Comparison of ENCODE assay signal across 8 mouse cellular contexts in genomic region chr8:119604398-119604803, GRCm38 (mm10). TPM values are rescaled to one million over a fixed set of nuclear protein-coding genes. Genes with fewer than 3 reads are reported as not detected.
A peak's percentile ranks its signal among the peaks of the same experiment; 100 is the strongest.
DNase-seq lines count a peak whose midpoint lies in the region; ATAC-seq and TF ChIP-seq lines count a peak whose summit lies in the region.

No protein-coding gene starts in this region.

- peak overlapping the region; percentile 81 for H3K4me2 ChIP-seq in CH12.LX (ENCODE audit: insufficient read depth, low read depth, poor library complexity, severe bottlenecking)
- peak overlapping the region; percentile 95 for H3K4me2 ChIP-seq in forebrain, embryonic 13.5 days
- H3K4me2 ChIP-seq in liver, embryonic 13.5 days = peak overlapping the region; percentile 85

- peak; percentile 43; the same call in 1 of the 2 replicates for ATAC-seq in forebrain, embryonic 13.5 days
- ATAC-seq in liver, embryonic 13.5 days (ENCODE audit: low read depth) = peak; percentile 80
- no peak for ATAC-seq in inflammation-experienced regulatory T-cells, adult 6 months

- in situ Hi-C loops in CH12.LX (cut with MboI; ENCODE audit: low pct_ligation_motif_present, low pct_unique_long_range_greater_than_20kb, low sequenced_read_pairs) = loop anchor here (5.0 kb wide), 1 partner anchor 47 kb away; the partner anchor contains the start of gene Mbtps1

- WGBS in forebrain, embryonic 13.5 days = 48% methylated on average over 12 of the region's 12 CpGs
- 5% methylated on average over 12 of the region's 12 CpGs for WGBS in liver, embryonic 13.5 days (ENCODE audit: insufficient replicate concordance)

- H3K9me3 ChIP-seq in CH12.LX (replicated peaks; ENCODE audit: low read length) = peaks cover 10% of the 10 kb centered on the region
- H3K9me3 ChIP-seq in forebrain, embryonic 13.5 days (replicated peaks) = 0 out of 2 replicates have a peak, but pooled peaks cover 4% of the 10 kb centered on the region
- 0 out of 2 replicates have a peak, but pooled peaks cover 4% of the 10 kb centered on the region for H3K9me3 ChIP-seq in liver, embryonic 13.5 days (replicated peaks)

- dilution Hi-C loops in CH12.LX (cut with MboI; ENCODE audit: extremely low pct_ligation_motif_present, extremely low pct_unique_long_range_greater_than_20kb, low sequenced_read_pairs) = no loop called here

- TF ChIP-seq RAD21 in CH12.LX (IDR thresholded peaks at IDR 0.05; ENCODE audit: low read depth, low read length) = no peak

- H3K79me2 ChIP-seq in CH12.LX (replicated peaks; ENCODE audit: control insufficient read depth, extremely low read depth, insufficient read depth, poor library complexity, severe bottlenecking) = peaks cover 10% of the 10 kb centered on the region; the same call in 1 of the 2 replicates

- DNase-seq in adrenal gland, postnatal 14 days = peak; percentile 23
- no peak for DNase-seq in adrenal gland, postnatal 4 days (ENCODE audit: low spot score in 2 of 2)
- no peak for DNase-seq in CH12.LX (ENCODE audit: extremely low read depth)
- DNase-seq in liver, embryonic 13.5 days = peak; percentile 38
- DNase-seq in gastrocnemius, postnatal 4 days (ENCODE audit: low spot score in 2 of 2) = no peak
- DNase-seq in cerebellum, adult 18-20 months = no peak

- TF ChIP-seq CTCF in CH12.LX (conservative IDR thresholded peaks at IDR 0.05 in 1 of 2, IDR thresholded peaks at IDR 0.05 in 1 of 2; ENCODE audit: low read depth in 2 of 2, low read length in 2 of 2) = no peak

- peaks cover 7 to 21% of the 10 kb centered on the region in 2 experiments for H3K4me1 ChIP-seq in CH12.LX (ENCODE audit: control insufficient read depth in 1 of 2, insufficient read depth in 2 of 2)
- H3K4me1 ChIP-seq in forebrain, embryonic 13.5 days = peaks cover 12% of the 10 kb centered on the region
- H3K4me1 ChIP-seq in liver, embryonic 13.5 days (replicated peaks) = peaks cover 17% of the 10 kb centered on the region

- peak overlapping the region; percentile 88 for H3K9ac ChIP-seq in CH12.LX (ENCODE audit: insufficient read depth, low read depth)
- H3K9ac ChIP-seq in forebrain, embryonic 13.5 days = peak overlapping the region; percentile 85
- peak overlapping the region; percentile 85 for H3K9ac ChIP-seq in liver, embryonic 13.5 days

- H3K36me3 ChIP-seq in CH12.LX (replicated peaks in 1 of 2; ENCODE audit: control insufficient read depth in 1 of 2, insufficient read depth in 1 of 2, low read length in 1 of 2) = peaks cover 34 to 41% of the 10 kb centered on the region in 2 experiments
- H3K36me3 ChIP-seq in forebrain, embryonic 13.5 days (ENCODE audit: poor library complexity, severe bottlenecking) = peaks cover 38% of the 10 kb centered on the region
- H3K36me3 ChIP-seq in liver, embryonic 13.5 days = peaks cover 36% of the 10 kb centered on the region

- peaks cover 4% of the 10 kb centered on the region for H3K27me3 ChIP-seq in CH12.LX (replicated peaks)
- no peaks in the 10 kb centered on the region for H3K27me3 ChIP-seq in forebrain, embryonic 13.5 days
- H3K27me3 ChIP-seq in liver, embryonic 13.5 days = no peaks in the 10 kb centered on the region

- no peak overlapping the region for H3K27ac ChIP-seq in CH12.LX (ENCODE audit: insufficient read depth, low read depth)
- H3K27ac ChIP-seq in forebrain, embryonic 13.5 days = no peak overlapping the region
- H3K27ac ChIP-seq in liver, embryonic 13.5 days = peak overlapping the region; percentile 72

- TF ChIP-seq POLR2A in CH12.LX (IDR thresholded peaks at IDR 0.05; ENCODE audit: low read depth, low read length) = no peak

- TF ChIP-seq EP300 in CH12.LX (IDR thresholded peaks at IDR 0.05; ENCODE audit: low read length) = no peak

- peak overlapping the region; percentile 80 to 93 (median 87) for H3K4me3 ChIP-seq in CH12.LX (replicated peaks in 1 of 3; ENCODE audit: low read depth in 2 of 3, low read length in 2 of 3, poor library complexity in 1 of 3)
- peak overlapping the region; percentile 67 for H3K4me3 ChIP-seq in forebrain, embryonic 13.5 days
- H3K4me3 ChIP-seq in liver, embryonic 13.5 days (replicated peaks) = peak overlapping the region; percentile 78

TF ChIP-seq in CH12.LX, 34 proteins besides CTCF, POLR2A, EP300 and RAD21:
- TF ChIP-seq NRF1 (IDR thresholded peaks at IDR 0.05; ENCODE audit: low read depth, low read length) (peak; percentile 24; the same call in 1 of the 2 replicates), CHD1 (IDR thresholded peaks at IDR 0.05; ENCODE audit: low read depth, low read length) (no peak), IRF4 (IDR thresholded peaks at IDR 0.05; ENCODE audit: low read depth, low read length) (no peak)

RNA-seq across cellular contexts. Expression of gene Taf1c, which starts 0.6 kb away (rescaled TPM):
- total RNA-seq in adrenal gland, postnatal 14 days (2021) = 11.9 and 13.3 TPM in 2 replicates
- 10 to 100 TPM; 19.5 to 23.6 TPM for total RNA-seq in adrenal gland, postnatal 4 days (2021)
- 12.1 and 14.6 TPM in 2 replicates for total RNA-seq in CH12.LX (2012; rRNA removed)
- total RNA-seq in CH12.LX (2014; rRNA removed) = 8.7 and 11.0 TPM in 2 replicates
- polyA plus RNA-seq in CH12.LX (2012; ENCODE audit: insufficient read length, low read depth) = 14.9 and 15.5 TPM in 2 replicates
- polyA plus RNA-seq in forebrain, embryonic 13.5 days (2015; fragmentation: Nextera tagmentation; extraction: Ambion mirVana) = 15.2 and 16.8 TPM in 2 replicates
- 6.6 and 6.8 TPM in 2 replicates for polyA plus RNA-seq in liver, embryonic 13.5 days (2015; fragmentation: Nextera tagmentation; extraction: Ambion mirVana)
- 10 to 100 TPM in 2 of 3 experiments, 1 to 10 TPM in 1; 8.3 to 14.8 (median 13.3) TPM for polyA plus RNA-seq in inflammation-experienced regulatory T-cells, adult 6 months (2017; shearing (Covaris generic))
- total RNA-seq in gastrocnemius, postnatal 4 days (2021) = 1 to 10 TPM; 5.8 to 6.1 TPM

RNA-seq across cellular contexts. Expression of gene Adad2, which starts 8.1 kb away (rescaled TPM):
- not detected in 2 replicates for total RNA-seq in adrenal gland, postnatal 14 days (2021)
- not detected for total RNA-seq in adrenal gland, postnatal 4 days (2021)
- total RNA-seq in CH12.LX (2012; rRNA removed) = not detected in 2 replicates
- total RNA-seq in CH12.LX (2014; rRNA removed) = not detected in 2 replicates
- polyA plus RNA-seq in CH12.LX (2012; ENCODE audit: insufficient read length, low read depth) = not detected in 2 replicates
- not detected in 2 replicates for polyA plus RNA-seq in forebrain, embryonic 13.5 days (2015; fragmentation: Nextera tagmentation; extraction: Ambion mirVana)
- polyA plus RNA-seq in liver, embryonic 13.5 days (2015; fragmentation: Nextera tagmentation; extraction: Ambion mirVana) = not detected in 2 replicates
- not detected for polyA plus RNA-seq in inflammation-experienced regulatory T-cells, adult 6 months (2017; shearing (Covaris generic))
- not detected for total RNA-seq in gastrocnemius, postnatal 4 days (2021)

RNA-seq across cellular contexts. Expression of gene Dnaaf1, which starts 29.4 kb away (rescaled TPM):
- total RNA-seq in adrenal gland, postnatal 14 days (2021) = not detected in 2 replicates
- under 1 TPM in 1 of 2 experiments, not detected in 1; 0.17 TPM for total RNA-seq in adrenal gland, postnatal 4 days (2021)
- total RNA-seq in CH12.LX (2012; rRNA removed) (0.25 TPM in 2 replicates), CH12.LX (2014; rRNA removed) (not detected in 2 replicates)
- polyA plus RNA-seq in CH12.LX (2012; ENCODE audit: insufficient read length, low read depth) = not detected in 2 replicates
- 0.19 and 0.62 TPM in 2 replicates for polyA plus RNA-seq in forebrain, embryonic 13.5 days (2015; fragmentation: Nextera tagmentation; extraction: Ambion mirVana)
- 0.05 and 0.07 TPM in 2 replicates for polyA plus RNA-seq in liver, embryonic 13.5 days (2015; fragmentation: Nextera tagmentation; extraction: Ambion mirVana)
- not detected for polyA plus RNA-seq in inflammation-experienced regulatory T-cells, adult 6 months (2017; shearing (Covaris generic))
- total RNA-seq in gastrocnemius, postnatal 4 days (2021) = not detected

RNA-seq across cellular contexts. Expression of gene Hsdl1, which starts 29.4 kb away (rescaled TPM):
- 25.6 and 30.1 TPM in 2 replicates for total RNA-seq in adrenal gland, postnatal 14 days (2021)
- total RNA-seq in adrenal gland, postnatal 4 days (2021) = 10 to 100 TPM; 42.5 to 44.5 TPM
- 11.6 and 13.6 TPM in 2 replicates for total RNA-seq in CH12.LX (2012; rRNA removed)
- 8.2 and 8.6 TPM in 2 replicates for total RNA-seq in CH12.LX (2014; rRNA removed)
- polyA plus RNA-seq in CH12.LX (2012; ENCODE audit: insufficient read length, low read depth) = 5.4 and 5.7 TPM in 2 replicates
- polyA plus RNA-seq in forebrain, embryonic 13.5 days (2015; fragmentation: Nextera tagmentation; extraction: Ambion mirVana) = 109 and 130 TPM in 2 replicates
- 18.5 and 19.8 TPM in 2 replicates for polyA plus RNA-seq in liver, embryonic 13.5 days (2015; fragmentation: Nextera tagmentation; extraction: Ambion mirVana)
- 10 to 100 TPM; 30.3 to 73.9 (median 72.5) TPM for polyA plus RNA-seq in inflammation-experienced regulatory T-cells, adult 6 months (2017; shearing (Covaris generic))
- 10 to 100 TPM; 17.9 to 19.3 TPM for total RNA-seq in gastrocnemius, postnatal 4 days (2021)

RNA-seq across cellular contexts. Expression of gene Kcng4, which starts 31.1 kb away (rescaled TPM):
- total RNA-seq in adrenal gland, postnatal 14 days (2021) = 0.41 and 0.74 TPM in 2 replicates
- under 1 TPM; 0.59 to 0.81 TPM for total RNA-seq in adrenal gland, postnatal 4 days (2021)
- total RNA-seq in CH12.LX (2012; rRNA removed) (not detected in 2 replicates), CH12.LX (2014; rRNA removed) (not detected in 2 replicates)
- not detected in 2 replicates for polyA plus RNA-seq in CH12.LX (2012; ENCODE audit: insufficient read length, low read depth)
- polyA plus RNA-seq in forebrain, embryonic 13.5 days (2015; fragmentation: Nextera tagmentation; extraction: Ambion mirVana) = 0.17 TPM in 1 of 2 replicates, not detected in the other
- polyA plus RNA-seq in liver, embryonic 13.5 days (2015; fragmentation: Nextera tagmentation; extraction: Ambion mirVana) = not detected in 2 replicates
- polyA plus RNA-seq in inflammation-experienced regulatory T-cells, adult 6 months (2017; shearing (Covaris generic)) = not detected
- total RNA-seq in gastrocnemius, postnatal 4 days (2021) = under 1 TPM; 0.17 to 0.29 TPM

Comparison
In these comparisons a context has a peak if more than half of its experiments do, and no peak if none do; other contexts are left out.
1. DNase-seq: peak in adrenal gland, postnatal 14 days (single experiment) and liver, embryonic 13.5 days (single experiment); none in adrenal gland, postnatal 4 days (0 of 2), CH12.LX (single experiment), gastrocnemius, postnatal 4 days (0 of 2) and cerebellum, adult 18-20 months (0 of 2).
2. Peak in every context shown above with its lines, with median percentiles within 50 percentile points of each other: H3K4me2 ChIP-seq, H3K4me3 ChIP-seq and H3K9ac ChIP-seq.